Comparison of ENCODE assay signal across 31 mouse cellular contexts in the genomic region with DNA sequence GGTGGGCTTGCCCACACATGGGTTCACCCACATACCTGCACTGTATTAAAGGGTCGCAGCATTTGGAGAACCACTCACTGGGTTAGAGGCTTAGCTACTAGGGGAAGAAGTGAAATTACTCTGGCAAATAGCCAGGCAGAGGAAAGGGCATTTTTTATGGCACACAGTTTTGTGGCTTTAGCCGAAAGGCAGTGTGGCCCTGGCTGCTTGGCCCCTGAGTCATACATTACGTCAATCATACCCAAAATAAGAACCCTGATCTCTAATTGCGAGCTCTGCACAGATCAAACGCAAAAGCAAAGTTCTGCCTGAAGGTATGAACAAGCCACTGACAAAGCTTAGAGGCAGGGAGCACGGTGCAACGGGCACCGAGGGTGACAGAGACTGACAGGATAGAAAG. TPM values are rescaled to one million over a fixed set of nuclear protein-coding genes. Genes with fewer than 3 reads are reported as not detected.
DNase-seq lines count a peak whose midpoint lies in the region; ATAC-seq and TF ChIP-seq lines count a peak whose summit lies in the region.
"Had no signal": no experiment of that assay in that cellular context is flagged by ENCODE, and none has a peak within 500 bp of the region (broad histone marks: within the 10 kb centered on the region; RNA-seq: fewer than 3 reads in every experiment).

No protein-coding gene starts in this region.

- H3K36me3 ChIP-seq in kidney, postnatal 0 days (ENCODE audit: insufficient read depth, low read length): peaks cover 22% of the 10 kb centered on the region
- peaks cover 21% of the 10 kb centered on the region for H3K36me3 ChIP-seq in kidney, embryonic 14.5 days (ENCODE audit: control insufficient read depth, insufficient read depth, low read length)

- no peak overlapping the region for H3K27ac ChIP-seq in kidney, postnatal 0 days
- no peak overlapping the region for H3K27ac ChIP-seq in kidney, embryonic 14.5 days (ENCODE audit: low read depth, low read length)
- no peak overlapping the region for H3K27ac ChIP-seq in left cerebral cortex, adult 2 months
- H3K27ac ChIP-seq in gastrocnemius, adult 2 months: no peak overlapping the region
- H3K27ac ChIP-seq: embryonic facial prominence, embryonic 10.5 days; heart, embryonic 13.5 days; hindbrain, embryonic 13.5 days; neural tube, embryonic 12.5 days had no signal

- no peaks in the 10 kb centered on the region for H3K4me1 ChIP-seq in kidney, postnatal 0 days (replicated peaks; ENCODE audit: insufficient read depth, low read length)
- H3K4me1 ChIP-seq in kidney, embryonic 14.5 days (ENCODE audit: control insufficient read depth, insufficient read depth, low read length): no peaks in the 10 kb centered on the region
- H3K4me1 ChIP-seq: embryonic facial prominence, embryonic 10.5 days; heart, embryonic 13.5 days; hindbrain, embryonic 13.5 days; kidney, embryonic 15.5 days; neural tube, embryonic 12.5 days had no signal

- no peak overlapping the region for H3K4me3 ChIP-seq in kidney, postnatal 0 days (replicated peaks; ENCODE audit: low read depth, low read length)
- no peak overlapping the region for H3K4me3 ChIP-seq in kidney, embryonic 14.5 days (ENCODE audit: low read length)
- no peak overlapping the region for H3K4me3 ChIP-seq in left cerebral cortex, adult 2 months
- H3K4me3 ChIP-seq in gastrocnemius, adult 2 months: no peak overlapping the region
- H3K4me3 ChIP-seq: embryonic facial prominence, embryonic 10.5 days; heart, embryonic 13.5 days; hindbrain, embryonic 13.5 days; kidney, embryonic 15.5 days; neural tube, embryonic 12.5 days had no signal

- no peak overlapping the region for H3K4me2 ChIP-seq in kidney, postnatal 0 days (ENCODE audit: low read length)
- no peak overlapping the region for H3K4me2 ChIP-seq in kidney, embryonic 14.5 days (replicated peaks; ENCODE audit: low read depth, low read length)
- H3K4me2 ChIP-seq: heart, embryonic 13.5 days; hindbrain, embryonic 13.5 days; kidney, embryonic 15.5 days; neural tube, embryonic 12.5 days had no signal

- in situ Hi-C loops in Patski (cut with MboI; ENCODE audit: low pct_unique_long_range_greater_than_20kb): no loop called here

- no peak for TF ChIP-seq CTCF in kidney, postnatal 0 days (IDR thresholded peaks at IDR 0.05; ENCODE audit: low read depth)
- no peak for TF ChIP-seq CTCF in Patski (IDR thresholded peaks at IDR 0.05)
- no peak for TF ChIP-seq CTCF in left cerebral cortex, adult 2 months (IDR thresholded peaks at IDR 0.05)
- TF ChIP-seq CTCF in gastrocnemius, adult 2 months (IDR thresholded peaks at IDR 0.05): no peak

- 0 out of 2 replicates have a peak, but pooled peaks have one; percentile 23 for ATAC-seq in kidney, postnatal 0 days (replicated peaks; ENCODE audit: low FRiP score, low read depth)
- no peak for ATAC-seq in kidney, embryonic 14.5 days (ENCODE audit: low FRiP score, low TSS enrichment)
- peak; percentile 73 for ATAC-seq in Patski
- ATAC-seq: forebrain, embryonic 16.5 days; inflammation-experienced regulatory T-cells, adult 6 months had no signal

- no peak overlapping the region for H3K9ac ChIP-seq in kidney, postnatal 0 days (ENCODE audit: low read depth, low read length)
- H3K9ac ChIP-seq in kidney, embryonic 14.5 days (ENCODE audit: low read depth, low read length): no peak overlapping the region
- H3K9ac ChIP-seq: heart, embryonic 13.5 days; hindbrain, embryonic 13.5 days; kidney, embryonic 15.5 days; neural tube, embryonic 12.5 days had no signal

- intact Hi-C loops in left cerebral cortex, adult 2 months (cut with DNase I): no loop called here
- intact Hi-C loops in gastrocnemius, adult 2 months (cut with DNase I): no loop called here

- DNase-seq in kidney, postnatal 0 days (ENCODE audit: low spot score): no peak
- peak; percentile 46 for DNase-seq in Patski (ENCODE audit: low read depth, low spot score)
- peak; percentile 24 for DNase-seq in adrenal gland, postnatal 25 days
- DNase-seq in left cerebral cortex, adult 2 months (ENCODE audit: extremely low spot score in 1 of 2, low spot score in 2 of 2): no peak
- no peak for DNase-seq in gastrocnemius, adult 2 months
- DNase-seq in heart, adult 8-10 months (ENCODE audit: low spot score): no peak
- DNase-seq: cerebellum, adult 8-10 months; gastrocnemius, postnatal 14 days; heart, adult 11 months; heart, postnatal 14 days; layer of hippocampus, adult 9-11 months; left cerebral cortex, postnatal 4 days; lung, postnatal 4 days; midbrain, embryonic 14.5 days; right cerebral cortex, postnatal 14 days; spleen, adult 18-20 months had no signal

- H3K27me3 ChIP-seq in kidney, postnatal 0 days (ENCODE audit: insufficient read depth, low read length): no peaks in the 10 kb centered on the region
- H3K27me3 ChIP-seq in kidney, embryonic 14.5 days (ENCODE audit: control insufficient read depth, insufficient read depth, low read length): no peaks in the 10 kb centered on the region
- H3K27me3 ChIP-seq in Patski: no peaks in the 10 kb centered on the region
- H3K27me3 ChIP-seq: heart, embryonic 13.5 days; hindbrain, embryonic 13.5 days; kidney, embryonic 15.5 days; neural tube, embryonic 12.5 days had no signal

- CTCF ChIA-PET in Patski (lab: Charles Lee): interaction anchor here (0.7 to 2.4 kb wide), 5 partner anchors 9 to 16 kb away, joined by 3 to 5 read pairs (median 3); no protein-coding TSS in a partner anchor

- POLR2A ChIA-PET in Patski (lab: Charles Lee): interaction anchor here (0.6 kb wide), 1 partner anchor 43 kb away, joined by 7 read pairs; no protein-coding TSS in a partner anchor

- 74% methylated on average over 8 of the region's 8 CpGs for WGBS in kidney, postnatal 0 days
- WGBS in kidney, embryonic 14.5 days: 86% methylated on average over 8 of the region's 8 CpGs

- no peaks in the 10 kb centered on the region for H3K9me3 ChIP-seq in kidney, postnatal 0 days (replicated peaks; ENCODE audit: low read length)
- no peaks in the 10 kb centered on the region for H3K9me3 ChIP-seq in kidney, embryonic 14.5 days (ENCODE audit: control insufficient read depth, low read length)
- H3K9me3 ChIP-seq: embryonic facial prominence, embryonic 10.5 days; heart, embryonic 13.5 days; hindbrain, embryonic 13.5 days; kidney, embryonic 15.5 days; neural tube, embryonic 12.5 days had no signal

RNA-seq across cellular contexts. Expression of gene Gatad1, which starts 31.3 kb away (rescaled TPM):
- 85.8 and 88.5 TPM in 2 replicates for polyA plus RNA-seq in kidney, postnatal 0 days (2015; fragmentation: Nextera tagmentation; extraction: Ambion mirVana)
- 81.2 and 82.7 TPM in 2 replicates for polyA plus RNA-seq in kidney, embryonic 14.5 days (2014; fragmentation: Nextera tagmentation; extraction: Ambion mirVana)
- 146 TPM for polyA plus RNA-seq in Patski (2021)
- 135 and 166 TPM in 2 replicates for total RNA-seq in adrenal gland, postnatal 25 days (2021)
- total RNA-seq in left cerebral cortex, adult 2 months (2021): 100 to 1,000 TPM; 115 to 124 TPM
- total RNA-seq in gastrocnemius, adult 2 months (2021): 100 to 1,000 TPM in 1 of 2 experiments, 10 to 100 TPM in 1; 91.4 to 100 TPM
- 10 to 100 TPM; 85.9 to 93.7 (median 90.6) TPM for total RNA-seq in heart, adult 8-10 months (2022)

RNA-seq across cellular contexts. Expression of gene Tmbim7, which starts 37.3 kb away (rescaled TPM):
- not detected in 2 replicates for polyA plus RNA-seq in kidney, postnatal 0 days (2015; fragmentation: Nextera tagmentation; extraction: Ambion mirVana)
- not detected in 2 replicates for polyA plus RNA-seq in kidney, embryonic 14.5 days (2014; fragmentation: Nextera tagmentation; extraction: Ambion mirVana)
- not detected for polyA plus RNA-seq in Patski (2021)
- not detected in 2 replicates for total RNA-seq in adrenal gland, postnatal 25 days (2021)
- total RNA-seq in left cerebral cortex, adult 2 months (2021): not detected
- not detected for total RNA-seq in gastrocnemius, adult 2 months (2021)
- not detected for total RNA-seq in heart, adult 8-10 months (2022)
- total RNA-seq: gastrocnemius, postnatal 14 days; heart, postnatal 14 days; left cerebral cortex, adult 18-20 months; left cerebral cortex, postnatal 4 days; liver, adult 2 months had no signal
- polyA plus RNA-seq: cortical plate, adult 2 months; embryonic facial prominence, embryonic 10.5 days; forebrain, embryonic 16.5 days; heart, embryonic 13.5 days; hindbrain, embryonic 13.5 days; inflammation-experienced regulatory T-cells, adult 6 months; kidney, embryonic 15.5 days; large intestine, adult 2 months; liver, adult 2 months; liver, embryonic 16.5 days; lung, embryonic 16.5 days; midbrain, embryonic 14.5 days; neural tube, embryonic 12.5 days; urinary bladder, adult 2 months had no signal

Comparison
In these comparisons a context has a peak if more than half of its experiments do, and no peak if none do; other contexts are left out.
1. DNase-seq: peak in Patski (single experiment) and adrenal gland, postnatal 25 days (single experiment); none in kidney, postnatal 0 days (single experiment), left cerebral cortex, adult 2 months (0 of 2), gastrocnemius, adult 2 months (single experiment) and heart, adult 8-10 months (single experiment).